Mouse (Mus musculus) kidney, adult 2 months (tissue): Measurements from ENCODE around the gene Ano1. TPM values are rescaled to one million over a fixed set of nuclear protein-coding genes. Genes with fewer than 3 reads are reported as not detected.

ENCODE experiments used
- DNase-seq: peaks from one replicate; pipeline ENCODE4 v3.0.0; 2021
- H3K27ac ChIP-seq: fragments of 200-500 bp; 2 replicates; pipeline ENCODE4 v1.5.1; 2012; ENCODE audit warnings: low read depth, low read length, control low read depth, inconsistent platforms; ENCODE audit not compliant: insufficient read depth
- H3K27me3 ChIP-seq: fragments of 200-500 bp; replicated peaks from 2 replicates; pipeline ENCODE4 v1.6.1; 2012; ENCODE audit warnings: mild to moderate bottlenecking, moderate library complexity, low read length, inconsistent platforms; ENCODE audit not compliant: control insufficient read depth, insufficient read depth
- H3K36me3 ChIP-seq: fragments of 200-500 bp; 2 replicates; pipeline ENCODE4 v1.6.1; 2012; ENCODE audit warnings: mild to moderate bottlenecking, moderate library complexity, low read length, inconsistent platforms; ENCODE audit not compliant: control insufficient read depth, insufficient read depth
- H3K4me1 ChIP-seq: fragments of 200-500 bp; 2 replicates; pipeline ENCODE4 v1.6.1; 2011; ENCODE audit warnings: low read length; ENCODE audit not compliant: control insufficient read depth, insufficient read depth
- H3K4me3 ChIP-seq: fragments of 200-500 bp; 2 replicates; pipeline ENCODE4 v1.5.1; 2011; ENCODE audit warnings: mild to moderate bottlenecking, low read depth, low read length, control low read depth; ENCODE audit not compliant: insufficient read depth
- CTCF ChIP-seq: fragments of 200-500 bp; conservative IDR thresholded peaks from 2 replicates; pipeline ENCODE4 v1.5.1; 2011; ENCODE audit warnings: low read depth, mild to moderate bottlenecking, control low read depth, low read length, moderate library complexity, mixed read lengths; ENCODE audit not compliant: insufficient read depth, insufficient read length
- POLR2A ChIP-seq: fragments of 200-500 bp; IDR thresholded peaks from one replicate; pipeline ENCODE4 v1.6.1; 2011; ENCODE audit warnings: low read depth, low read length, control low read depth
- WGBS: fragments of 180-500 bp; shearing (Covaris S2); methylation state at CpG from one replicate; pipeline ENCODE4 v1.1.7; 2018; 5-methylcytosine and 5-hydroxymethylcytosine counted together
- polyA plus RNA-seq: library from polyadenylated mRNA; depleted of rRNA; stranded (reverse); fragments of >200 nt; gene quantifications from 2 replicates; pipeline ENCODE4 v1.2.3, GENCODE M21; 2012

The Ano1 gene
- polyA plus RNA-seq, 1 experiment = 10.0 TPM

DNA sequence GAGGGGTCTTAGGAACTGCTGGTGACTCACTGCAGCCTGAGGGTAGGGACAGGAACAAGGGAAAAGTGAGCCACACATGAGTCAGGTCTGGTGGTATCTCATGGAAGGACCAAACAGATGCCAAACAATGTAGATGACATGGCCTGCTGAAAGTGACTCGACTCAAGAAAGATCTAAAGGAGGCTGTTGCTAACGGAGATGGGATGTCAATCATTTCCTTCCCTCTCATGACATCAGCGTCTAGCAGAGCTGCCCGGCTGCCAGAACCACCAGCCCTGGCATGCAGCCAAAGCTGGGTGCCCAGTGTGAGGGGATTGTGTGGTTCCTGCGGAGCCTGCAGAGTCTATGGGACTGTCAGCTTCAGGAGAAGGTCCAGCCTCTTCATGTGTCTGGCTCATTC lies 67.3 kb downstream of the Ano1 start:
- Histone ChIP-seq H3K4me1 (no peaks in the 10 kb centered on the region), H3K27me3 (no peaks in the 10 kb centered on the region), H3K4me3 (no peak overlapping the region), H3K27ac (no peak overlapping the region), H3K36me3 (no peaks in the 10 kb centered on the region)
- no peak for DNase-seq
- no peak for TF ChIP-seq CTCF
- TF ChIP-seq POLR2A = no peak
- WGBS = 27% methylated on average over 5 of the region's 5 CpGs

DNA sequence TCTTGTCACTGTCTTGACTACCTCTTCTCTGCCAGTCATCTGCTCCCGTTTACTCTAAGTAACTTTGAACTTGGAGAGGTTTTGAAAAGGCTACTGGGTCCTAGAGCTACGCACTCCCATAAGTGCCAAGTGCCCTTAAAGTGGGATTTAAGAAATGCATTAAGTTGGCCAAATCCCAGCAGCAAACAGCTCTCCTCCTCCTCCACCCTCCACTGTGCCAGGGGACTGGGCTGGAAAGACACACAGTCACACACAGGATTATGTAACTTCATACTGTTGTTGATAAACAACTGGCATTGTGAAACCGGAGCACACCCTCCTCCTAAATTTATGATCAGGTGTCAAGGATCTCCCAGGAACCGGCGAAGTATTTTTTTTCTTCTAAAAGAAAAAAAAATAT lies 71.7 kb downstream of the Ano1 start:
- H3K27ac ChIP-seq = no peak overlapping the region
- 79% methylated on average over 5 of the region's 5 CpGs for WGBS
- no peaks in the 10 kb centered on the region for H3K4me1 ChIP-seq
- DNase-seq = no peak
- no peaks in the 10 kb centered on the region for H3K36me3 ChIP-seq
- no peaks in the 10 kb centered on the region for H3K27me3 ChIP-seq
- TF ChIP-seq CTCF (no peak), POLR2A (no peak)
- H3K4me3 ChIP-seq = no peak overlapping the region

DNA sequence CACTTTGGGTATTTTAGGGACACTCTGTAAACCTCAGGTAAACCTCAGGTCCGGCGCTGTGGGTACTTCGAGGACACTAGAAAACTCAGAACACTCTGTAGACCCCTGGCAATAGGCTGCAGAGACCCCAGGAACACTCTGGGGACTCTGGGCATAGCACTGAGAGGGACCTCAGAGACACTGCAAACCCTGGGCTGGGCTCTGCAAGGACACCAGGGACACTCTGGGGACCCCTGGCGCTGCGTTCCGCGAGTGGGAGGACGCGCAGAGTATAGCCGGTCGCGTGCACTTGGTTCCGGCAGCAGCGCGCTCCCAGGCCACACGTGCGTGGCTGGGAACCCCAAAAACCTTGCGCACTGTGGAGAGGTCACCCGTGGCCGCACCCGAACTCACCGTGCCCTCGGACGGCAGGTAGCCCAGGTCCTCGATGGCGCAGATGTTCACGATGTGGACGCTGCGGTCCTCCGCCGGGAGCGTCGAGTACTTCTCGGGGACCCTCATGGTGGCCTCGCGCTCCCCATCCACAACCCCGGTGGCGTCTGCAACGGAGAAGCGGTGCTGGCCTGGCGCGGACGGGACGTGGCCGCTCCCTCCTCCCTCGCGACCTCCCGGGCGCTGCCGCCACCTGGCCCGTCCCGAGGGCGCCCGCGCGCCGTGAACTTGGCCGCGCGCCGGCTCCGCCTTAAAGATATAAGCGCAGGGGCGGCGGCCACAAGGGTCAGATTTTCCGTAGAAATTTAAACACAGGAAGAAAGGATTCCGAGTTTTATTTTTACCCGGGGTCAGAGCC lies 73.3 kb downstream of the Ano1 start:
- peak; percentile 24 for DNase-seq
- 5% methylated on average over 68 of the region's 68 CpGs for WGBS
- no peaks in the 10 kb centered on the region for H3K36me3 ChIP-seq
- peak overlapping the region; percentile 18; the same call in 1 of the 2 replicates for H3K4me3 ChIP-seq
- TF ChIP-seq POLR2A = no peak
- no peak for TF ChIP-seq CTCF
- no peak overlapping the region for H3K27ac ChIP-seq
- no peaks in the 10 kb centered on the region for H3K4me1 ChIP-seq
- H3K27me3 ChIP-seq = no peaks in the 10 kb centered on the region

DNA sequence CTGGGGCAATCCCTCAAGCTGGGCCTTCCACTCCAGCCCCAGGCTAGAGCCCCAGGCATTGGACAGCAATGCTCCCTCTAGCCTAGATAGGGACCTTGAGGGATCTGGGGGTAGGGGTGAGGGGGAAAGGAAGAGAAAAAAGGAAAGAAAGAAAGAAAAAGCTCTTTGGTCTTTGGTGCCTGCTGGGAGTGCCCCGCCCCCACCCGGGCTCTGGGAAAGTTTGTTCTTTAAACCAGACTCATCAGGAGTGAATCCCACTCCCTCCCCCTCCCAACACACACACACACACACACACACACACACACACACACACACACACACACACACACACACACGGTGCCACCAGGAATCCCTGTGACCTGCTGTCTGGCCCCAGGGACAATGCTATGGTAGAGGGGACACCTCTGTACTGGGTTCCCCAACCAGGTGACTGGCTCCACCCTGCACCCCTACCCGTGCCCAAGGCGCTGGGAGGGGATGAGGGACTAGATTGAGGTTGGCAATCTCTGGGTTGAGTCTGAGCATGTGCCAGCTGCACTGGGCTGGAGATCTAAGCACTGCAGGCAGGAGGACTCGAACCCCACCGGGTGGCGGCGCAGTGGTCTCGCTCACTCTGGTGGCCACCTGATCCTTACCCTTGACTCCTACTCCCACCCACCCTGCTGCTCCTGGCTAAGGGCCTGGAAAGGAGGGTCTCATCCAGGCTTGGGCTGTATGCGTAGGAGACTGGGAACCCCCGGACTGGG lies 74.3 kb downstream of the Ano1 start:
- no peaks in the 10 kb centered on the region for H3K4me1 ChIP-seq
- 60% methylated on average over 12 of the region's 12 CpGs for WGBS
- H3K27ac ChIP-seq = no peak overlapping the region
- TF ChIP-seq POLR2A = no peak
- TF ChIP-seq CTCF = no peak
- H3K36me3 ChIP-seq = no peaks in the 10 kb centered on the region
- no peak for DNase-seq
- H3K4me3 ChIP-seq = no peak overlapping the region
- H3K27me3 ChIP-seq = no peaks in the 10 kb centered on the region

- Histone ChIP-seq H3K27ac (no peak overlapping the region), H3K36me3 (no peaks in the 10 kb centered on the region), H3K4me3 (no peak overlapping the region), H3K4me1 (no peaks in the 10 kb centered on the region), H3K27me3 (no peaks in the 10 kb centered on the region)
- DNase-seq = no peak
- TF ChIP-seq CTCF (no peak), POLR2A (no peak)
- WGBS = 94% methylated on average over 8 of the region's 8 CpGs
Measured at GRCm38 (mm10) chr7:144675632-144676031, 76.1 kb downstream of the Ano1 start.

- 93% methylated on average over 2 of the region's 2 CpGs for WGBS
- H3K27me3 ChIP-seq = no peaks in the 10 kb centered on the region
- H3K4me1 ChIP-seq = no peaks in the 10 kb centered on the region
- no peak for TF ChIP-seq POLR2A
- no peak for TF ChIP-seq CTCF
- H3K36me3 ChIP-seq = no peaks in the 10 kb centered on the region
- no peak for DNase-seq
- H3K4me3 ChIP-seq = no peak overlapping the region
- no peak overlapping the region for H3K27ac ChIP-seq
Measured at GRCm38 (mm10) chr7:144669895-144670294, 81.9 kb downstream of the Ano1 start.

DNA sequence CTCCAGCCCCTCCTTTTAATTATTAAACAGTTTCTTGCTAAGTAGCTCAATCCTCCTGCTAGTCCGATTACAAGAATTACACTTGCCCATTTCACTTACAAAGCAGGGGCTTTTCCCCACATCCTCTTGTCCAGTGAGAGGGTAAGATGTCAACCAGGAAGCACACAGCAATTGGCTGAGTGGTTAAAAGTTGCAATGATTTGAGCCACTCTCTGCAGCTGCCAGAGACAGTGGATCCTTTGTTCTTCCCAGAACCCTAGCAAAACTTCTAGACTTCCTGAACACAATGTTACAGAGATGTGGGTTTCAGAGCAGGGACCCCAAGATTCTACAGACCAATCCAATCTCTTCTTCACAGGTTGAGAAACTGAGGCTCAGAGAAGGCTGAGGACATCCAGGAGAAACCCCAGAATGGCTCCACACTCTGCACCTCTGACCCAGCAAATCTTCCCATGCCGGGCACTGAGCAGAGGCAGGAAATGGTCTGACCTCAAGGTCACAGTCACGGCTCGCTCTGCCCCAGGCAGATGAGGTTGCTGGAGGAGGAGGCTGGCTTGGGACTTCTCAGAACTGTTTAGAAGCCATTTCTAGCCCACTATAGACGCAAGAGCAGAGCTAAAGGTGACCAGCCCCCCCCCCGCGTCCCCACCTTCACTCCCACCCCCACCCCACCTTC lies 83.0 kb downstream of the Ano1 start:
- H3K27ac ChIP-seq = no peak overlapping the region
- WGBS = 26% methylated on average over 7 of the region's 7 CpGs
- TF ChIP-seq CTCF = no peak
- no peak for TF ChIP-seq POLR2A

More for the DNA sequence above, 83.0 kb downstream of the Ano1 start:
- Histone ChIP-seq H3K4me3 (no peak overlapping the region), H3K36me3 (no peaks in the 10 kb centered on the region), H3K27me3 (no peaks in the 10 kb centered on the region), H3K4me1 (no peaks in the 10 kb centered on the region)
- DNase-seq = peak; percentile 31
